In genomic region chr14:38991847-38992573, GRCm38 (mm10) we compare ENCODE assay signal across 8 mouse cellular contexts.
DNase-seq lines count a peak whose midpoint lies in the region; ATAC-seq and TF ChIP-seq lines count a peak whose summit lies in the region.

No protein-coding gene starts in this region.

- TF ChIP-seq CTCF in stomach, postnatal 0 days (IDR thresholded peaks at IDR 0.05; ENCODE audit: low read depth) = peak; percentile 54

- peak; percentile 24 to 65 for DNase-seq in frontal cortex, postnatal 36 days (ENCODE audit: low spot score in 2 of 2)
- no peak for DNase-seq in frontal cortex, postnatal 25 days (ENCODE audit: low spot score in 2 of 2)
- no peak for DNase-seq in neural tube, embryonic 10.5 days (ENCODE audit: extremely low spot score, low spot score)
- no peak for DNase-seq in stomach, postnatal 0 days (ENCODE audit: low spot score)
- DNase-seq in spleen, postnatal 4 days (ENCODE audit: low spot score in 2 of 2) = no peak
- DNase-seq in gastrocnemius, adult 18-20 months (ENCODE audit: low spot score) = no peak

- H3K9me3 ChIP-seq in neural tube, embryonic 14.5 days (ENCODE audit: control insufficient read depth, low read length) = no peaks in the 10 kb centered on the region
- H3K9me3 ChIP-seq in hindbrain, embryonic 15.5 days = no peaks in the 10 kb centered on the region
- H3K9me3 ChIP-seq in stomach, postnatal 0 days (ENCODE audit: control insufficient read depth, low read length) = no peaks in the 10 kb centered on the region

- H3K4me1 ChIP-seq in neural tube, embryonic 14.5 days (ENCODE audit: control insufficient read depth, insufficient read depth, low read length) = no peaks in the 10 kb centered on the region
- peaks cover 7% of the 10 kb centered on the region for H3K4me1 ChIP-seq in hindbrain, embryonic 15.5 days (replicated peaks)
- H3K4me1 ChIP-seq in stomach, postnatal 0 days (replicated peaks; ENCODE audit: control insufficient read depth, insufficient read depth) = no peaks in the 10 kb centered on the region

- no peaks in the 10 kb centered on the region for H3K36me3 ChIP-seq in neural tube, embryonic 14.5 days (ENCODE audit: control insufficient read depth, insufficient read depth, low read length)
- no peaks in the 10 kb centered on the region for H3K36me3 ChIP-seq in hindbrain, embryonic 15.5 days
- no peaks in the 10 kb centered on the region for H3K36me3 ChIP-seq in stomach, postnatal 0 days (ENCODE audit: control insufficient read depth, insufficient read depth, low read length)

- no peak overlapping the region for H3K4me2 ChIP-seq in neural tube, embryonic 14.5 days (ENCODE audit: low read depth, low read length)
- H3K4me2 ChIP-seq in hindbrain, embryonic 15.5 days = no peak overlapping the region
- no peak overlapping the region for H3K4me2 ChIP-seq in stomach, postnatal 0 days (replicated peaks; ENCODE audit: low read depth)

- no peak overlapping the region for H3K4me3 ChIP-seq in neural tube, embryonic 14.5 days (ENCODE audit: low read depth, low read length)
- H3K4me3 ChIP-seq in hindbrain, embryonic 15.5 days = no peak overlapping the region
- H3K4me3 ChIP-seq in stomach, postnatal 0 days (ENCODE audit: low read depth, low read length) = no peak overlapping the region

- H3K27me3 ChIP-seq in neural tube, embryonic 14.5 days (ENCODE audit: control insufficient read depth, insufficient read depth, low read length) = no peaks in the 10 kb centered on the region
- no peaks in the 10 kb centered on the region for H3K27me3 ChIP-seq in hindbrain, embryonic 15.5 days
- H3K27me3 ChIP-seq in stomach, postnatal 0 days (ENCODE audit: control insufficient read depth, insufficient read depth, low read length) = no peaks in the 10 kb centered on the region

- H3K9ac ChIP-seq in neural tube, embryonic 14.5 days (replicated peaks; ENCODE audit: low read depth, low read length) = no peak overlapping the region
- no peak overlapping the region for H3K9ac ChIP-seq in hindbrain, embryonic 15.5 days
- no peak overlapping the region for H3K9ac ChIP-seq in stomach, postnatal 0 days (ENCODE audit: low read length)

- 75% methylated on average over 7 of the region's 7 CpGs for WGBS in neural tube, embryonic 14.5 days
- WGBS in hindbrain, embryonic 15.5 days = 66% methylated on average over 7 of the region's 7 CpGs
- 69% methylated on average over 7 of the region's 7 CpGs for WGBS in stomach, postnatal 0 days

- no peak for TF ChIP-seq EP300 in stomach, postnatal 0 days (optimal IDR thresholded peaks at IDR 0.05)

- H3K27ac ChIP-seq in neural tube, embryonic 14.5 days (ENCODE audit: low read depth, low read length) = no peak overlapping the region
- 0 out of 2 replicates have a peak overlapping the region, but pooled peaks have one; percentile 25 for H3K27ac ChIP-seq in hindbrain, embryonic 15.5 days (replicated peaks)
- H3K27ac ChIP-seq in stomach, postnatal 0 days (replicated peaks) = no peak overlapping the region

- ATAC-seq in neural tube, embryonic 14.5 days (ENCODE audit: low read depth) = peak; percentile 46; the same call in 1 of the 2 replicates
- ATAC-seq in hindbrain, embryonic 15.5 days (ENCODE audit: low FRiP score, low read depth) = no peak; the same call in 1 of the 2 replicates
- no peak for ATAC-seq in stomach, postnatal 0 days (ENCODE audit: low FRiP score, low TSS enrichment)

Comparison
In these comparisons a context has a peak if more than half of its experiments do, and no peak if none do; other contexts are left out.
1. DNase-seq: peak in frontal cortex, postnatal 36 days (2 of 2); none in frontal cortex, postnatal 25 days (0 of 2), neural tube, embryonic 10.5 days (single experiment), stomach, postnatal 0 days (single experiment), spleen, postnatal 4 days (0 of 2) and gastrocnemius, adult 18-20 months (single experiment).